Mouse (Mus musculus): ENCODE data around the gene Rictor. TPM values are rescaled to one million over a fixed set of nuclear protein-coding genes. Genes with fewer than 3 reads are reported as not detected.

The Rictor gene
- 29.9 and 33.0 TPM in 2 replicates for polyA plus RNA-seq (2015; fragmentation: Nextera tagmentation; extraction: Ambion mirVana)

GRCm38 (mm10) chr15:6707936-6708525 is at the start of gene Rictor:
TSS of gene Rictor (plus strand) at chr15:6708379.
- peak; percentile 81 for ATAC-seq (replicated peaks; ENCODE audit: extremely low read depth, insufficient read depth, low FRiP score)
- WGBS: under 1% methylated on average over 60 of the region's 82 CpGs
- H3K27ac ChIP-seq (ENCODE audit: low read length): peak within 1 kb of the TSS; percentile 94

GRCm38 (mm10) chr15:6661951-6662350 is 46.2 kb upstream of the Rictor start:
- Histone ChIP-seq H3K36me3 (ENCODE audit: control insufficient read depth, insufficient read depth) (no peaks in the 10 kb centered on the region), H3K4me1 (ENCODE audit: control insufficient read depth, insufficient read depth, low read length) (no peaks in the 10 kb centered on the region), H3K4me3 (ENCODE audit: low read length) (no peak overlapping the region), H3K9me3 (replicated peaks; ENCODE audit: control insufficient read depth, low read length) (no peaks in the 10 kb centered on the region), H3K9ac (ENCODE audit: low read length) (no peak overlapping the region), H3K27me3 (ENCODE audit: control insufficient read depth, insufficient read depth, low read length) (no peaks in the 10 kb centered on the region), H3K27ac (ENCODE audit: low read length) (no peak overlapping the region), H3K4me2 (ENCODE audit: low read depth, low read length) (no peak overlapping the region)
- ATAC-seq (replicated peaks; ENCODE audit: extremely low read depth, insufficient read depth, low FRiP score): no peak
- 54% methylated on average over 3 of the region's 3 CpGs for WGBS

More at GRCm38 (mm10) chr15:6707936-6708525, at the start of gene Rictor:
- peaks cover 22% of the 10 kb centered on the region for H3K4me1 ChIP-seq (ENCODE audit: control insufficient read depth, insufficient read depth, low read length)
- peak within 1 kb of the TSS; percentile 81 for H3K4me2 ChIP-seq (ENCODE audit: low read depth, low read length)
- H3K9me3 ChIP-seq (replicated peaks; ENCODE audit: control insufficient read depth, low read length): no peaks in the 10 kb centered on the region
- H3K9ac ChIP-seq (ENCODE audit: low read length): peak within 1 kb of the TSS; percentile 99
- no peaks in the 10 kb centered on the region for H3K36me3 ChIP-seq (ENCODE audit: control insufficient read depth, insufficient read depth)
- H3K4me3 ChIP-seq (ENCODE audit: low read length): peak within 1 kb of the TSS; percentile 96
- H3K27me3 ChIP-seq (ENCODE audit: control insufficient read depth, insufficient read depth, low read length): no peaks in the 10 kb centered on the region

- Histone ChIP-seq H3K27me3 (ENCODE audit: control insufficient read depth, insufficient read depth, low read length) (no peaks in the 10 kb centered on the region), H3K36me3 (ENCODE audit: control insufficient read depth, insufficient read depth) (no peaks in the 10 kb centered on the region), H3K9ac (ENCODE audit: low read length) (no peak overlapping the region), H3K4me1 (ENCODE audit: control insufficient read depth, insufficient read depth, low read length) (no peaks in the 10 kb centered on the region), H3K4me3 (ENCODE audit: low read length) (no peak overlapping the region), H3K27ac (ENCODE audit: low read length) (no peak overlapping the region), H3K4me2 (ENCODE audit: low read depth, low read length) (no peak overlapping the region), H3K9me3 (replicated peaks; ENCODE audit: control insufficient read depth, low read length) (no peaks in the 10 kb centered on the region)
- ATAC-seq (replicated peaks; ENCODE audit: extremely low read depth, insufficient read depth, low FRiP score): no peak
- WGBS: 63% methylated on average over 7 of the region's 7 CpGs
These were observed 44.2 kb upstream of the Rictor start for GRCm38 (mm10) chr15:6663991-6664390.

- no peak for ATAC-seq (replicated peaks; ENCODE audit: extremely low read depth, insufficient read depth, low FRiP score)
- H3K4me2 ChIP-seq (ENCODE audit: low read depth, low read length): no peak overlapping the region
- no peak overlapping the region for H3K27ac ChIP-seq (ENCODE audit: low read length)
- WGBS: 14% methylated on average over 5 of the region's 5 CpGs
- no peaks in the 10 kb centered on the region for H3K27me3 ChIP-seq (ENCODE audit: control insufficient read depth, insufficient read depth, low read length)
- H3K9me3 ChIP-seq (replicated peaks; ENCODE audit: control insufficient read depth, low read length): no peaks in the 10 kb centered on the region
- H3K36me3 ChIP-seq (ENCODE audit: control insufficient read depth, insufficient read depth): no peaks in the 10 kb centered on the region
- H3K4me1 ChIP-seq (ENCODE audit: control insufficient read depth, insufficient read depth, low read length): no peaks in the 10 kb centered on the region
- no peak overlapping the region for H3K4me3 ChIP-seq (ENCODE audit: low read length)
- no peak overlapping the region for H3K9ac ChIP-seq (ENCODE audit: low read length)
These were observed 42.1 kb upstream of the Rictor start for GRCm38 (mm10) chr15:6666072-6666471.

GRCm38 (mm10) chr15:6668793-6669437 is 39.3 kb upstream of the Rictor start:
- Histone ChIP-seq H3K4me3 (ENCODE audit: low read length) (no peak overlapping the region), H3K9ac (ENCODE audit: low read length) (no peak overlapping the region), H3K9me3 (replicated peaks; ENCODE audit: control insufficient read depth, low read length) (no peaks in the 10 kb centered on the region), H3K27ac (ENCODE audit: low read length) (no peak overlapping the region), H3K4me2 (ENCODE audit: low read depth, low read length) (no peak overlapping the region), H3K36me3 (ENCODE audit: control insufficient read depth, insufficient read depth) (no peaks in the 10 kb centered on the region), H3K27me3 (ENCODE audit: control insufficient read depth, insufficient read depth, low read length) (no peaks in the 10 kb centered on the region), H3K4me1 (ENCODE audit: control insufficient read depth, insufficient read depth, low read length) (no peaks in the 10 kb centered on the region)
- ATAC-seq (replicated peaks; ENCODE audit: extremely low read depth, insufficient read depth, low FRiP score): no peak
- WGBS: 28% methylated on average over 14 of the region's 14 CpGs

GRCm38 (mm10) chr15:6678479-6678878 is 29.7 kb upstream of the Rictor start:
- Histone ChIP-seq H3K27me3 (ENCODE audit: control insufficient read depth, insufficient read depth, low read length) (no peaks in the 10 kb centered on the region), H3K27ac (ENCODE audit: low read length) (no peak overlapping the region), H3K36me3 (ENCODE audit: control insufficient read depth, insufficient read depth) (no peaks in the 10 kb centered on the region), H3K4me2 (ENCODE audit: low read depth, low read length) (no peak overlapping the region), H3K4me3 (ENCODE audit: low read length) (no peak overlapping the region), H3K9ac (ENCODE audit: low read length) (no peak overlapping the region), H3K4me1 (ENCODE audit: control insufficient read depth, insufficient read depth, low read length) (no peaks in the 10 kb centered on the region), H3K9me3 (replicated peaks; ENCODE audit: control insufficient read depth, low read length) (no peaks in the 10 kb centered on the region)
- WGBS: 82% methylated on average over 2 of the region's 2 CpGs
- no peak for ATAC-seq (replicated peaks; ENCODE audit: extremely low read depth, insufficient read depth, low FRiP score)

GRCm38 (mm10) chr15:6702164-6702563 is 6.0 kb upstream of the Rictor start:
- no peaks in the 10 kb centered on the region for H3K27me3 ChIP-seq (ENCODE audit: control insufficient read depth, insufficient read depth, low read length)
- WGBS: 50% methylated on average over 2 of the region's 2 CpGs
- no peaks in the 10 kb centered on the region for H3K9me3 ChIP-seq (replicated peaks; ENCODE audit: control insufficient read depth, low read length)
- H3K9ac ChIP-seq (ENCODE audit: low read length): no peak overlapping the region
- no peaks in the 10 kb centered on the region for H3K4me1 ChIP-seq (ENCODE audit: control insufficient read depth, insufficient read depth, low read length)
- H3K4me2 ChIP-seq (ENCODE audit: low read depth, low read length): no peak overlapping the region
- no peak overlapping the region for H3K4me3 ChIP-seq (ENCODE audit: low read length)
- H3K36me3 ChIP-seq (ENCODE audit: control insufficient read depth, insufficient read depth): no peaks in the 10 kb centered on the region
- no peak overlapping the region for H3K27ac ChIP-seq (ENCODE audit: low read length)
- no peak for ATAC-seq (replicated peaks; ENCODE audit: extremely low read depth, insufficient read depth, low FRiP score)

GRCm38 (mm10) chr15:6705351-6705901 is 2.8 kb upstream of the Rictor start:
- Histone ChIP-seq H3K9ac (ENCODE audit: low read length) (no peak overlapping the region), H3K4me3 (ENCODE audit: low read length) (no peak overlapping the region), H3K36me3 (ENCODE audit: control insufficient read depth, insufficient read depth) (no peaks in the 10 kb centered on the region), H3K4me2 (ENCODE audit: low read depth, low read length) (no peak overlapping the region), H3K27ac (ENCODE audit: low read length) (no peak overlapping the region), H3K9me3 (replicated peaks; ENCODE audit: control insufficient read depth, low read length) (no peaks in the 10 kb centered on the region), H3K4me1 (ENCODE audit: control insufficient read depth, insufficient read depth, low read length) (peaks cover 11% of the 10 kb centered on the region), H3K27me3 (ENCODE audit: control insufficient read depth, insufficient read depth, low read length) (no peaks in the 10 kb centered on the region)
- no peak for ATAC-seq (replicated peaks; ENCODE audit: extremely low read depth, insufficient read depth, low FRiP score)
- 38% methylated on average over 7 of the region's 7 CpGs for WGBS

GRCm38 (mm10) chr15:6707551-6707935 is 636 bp upstream of the Rictor start:
- peak overlapping the region; percentile 94 for H3K27ac ChIP-seq (ENCODE audit: low read length)
- H3K36me3 ChIP-seq (ENCODE audit: control insufficient read depth, insufficient read depth): no peaks in the 10 kb centered on the region
- peaks cover 17% of the 10 kb centered on the region for H3K4me1 ChIP-seq (ENCODE audit: control insufficient read depth, insufficient read depth, low read length)
- H3K9ac ChIP-seq (ENCODE audit: low read length): peak overlapping the region; percentile 99
- peak overlapping the region; percentile 81 for H3K4me2 ChIP-seq (ENCODE audit: low read depth, low read length)
- ATAC-seq (replicated peaks; ENCODE audit: extremely low read depth, insufficient read depth, low FRiP score): peak; percentile 61
- under 1% methylated on average over 43 of the region's 43 CpGs for WGBS
- H3K9me3 ChIP-seq (replicated peaks; ENCODE audit: control insufficient read depth, low read length): no peaks in the 10 kb centered on the region
- H3K27me3 ChIP-seq (ENCODE audit: control insufficient read depth, insufficient read depth, low read length): no peaks in the 10 kb centered on the region
- H3K4me3 ChIP-seq (ENCODE audit: low read length): peak overlapping the region; percentile 96
